ENCODE assay signal across 24 mouse cellular contexts in genomic region chr12:16882442-16882841, GRCm38 (mm10). TPM values are rescaled to one million over a fixed set of nuclear protein-coding genes. Genes with fewer than 3 reads are reported as not detected.
DNase-seq lines count a peak whose midpoint lies in the region; ATAC-seq and TF ChIP-seq lines count a peak whose summit lies in the region.
"Had no signal": no experiment of that assay in that cellular context is flagged by ENCODE, and none has a peak within 500 bp of the region (broad histone marks: within the 10 kb centered on the region; RNA-seq: fewer than 3 reads in every experiment).

No protein-coding gene starts in this region.

- no peak overlapping the region for H3K9ac ChIP-seq in intestine, postnatal 0 days (ENCODE audit: low read depth, low read length)
- H3K9ac ChIP-seq in forebrain, embryonic 13.5 days: no peak overlapping the region
- H3K9ac ChIP-seq: embryonic facial prominence, embryonic 13.5 days; forebrain, postnatal 0 days; hindbrain, embryonic 12.5 days; hindbrain, embryonic 15.5 days had no signal

- H3K27ac ChIP-seq in heart, embryonic 10.5 days: 0 out of 2 replicates have a peak overlapping the region, but pooled peaks have one; percentile 75
- H3K27ac ChIP-seq in intestine, postnatal 0 days (ENCODE audit: low read depth, low read length): no peak overlapping the region
- H3K27ac ChIP-seq in forebrain, embryonic 13.5 days: no peak overlapping the region
- H3K27ac ChIP-seq: embryonic facial prominence, embryonic 10.5 days; embryonic facial prominence, embryonic 13.5 days; forebrain, embryonic 10.5 days; hindbrain, embryonic 12.5 days; hindbrain, embryonic 15.5 days had no signal

- WGBS in heart, embryonic 10.5 days: 71% methylated on average over 3 of the region's 3 CpGs
- WGBS in intestine, postnatal 0 days: 55% methylated on average over 3 of the region's 3 CpGs
- WGBS in forebrain, embryonic 13.5 days: 94% methylated on average over 3 of the region's 3 CpGs

- H3K27me3 ChIP-seq in heart, embryonic 10.5 days (ENCODE audit: insufficient read depth, poor library complexity, severe bottlenecking): no peaks in the 10 kb centered on the region
- no peaks in the 10 kb centered on the region for H3K27me3 ChIP-seq in intestine, postnatal 0 days (replicated peaks; ENCODE audit: control insufficient read depth, insufficient read depth, low read length)
- H3K27me3 ChIP-seq in forebrain, embryonic 13.5 days: no peaks in the 10 kb centered on the region
- H3K27me3 ChIP-seq: CH12.LX; embryonic facial prominence, embryonic 13.5 days; hindbrain, embryonic 12.5 days; hindbrain, embryonic 15.5 days; Patski had no signal

- H3K4me3 ChIP-seq in heart, embryonic 10.5 days: no peak overlapping the region
- H3K4me3 ChIP-seq in intestine, postnatal 0 days (ENCODE audit: low read depth, low read length): no peak overlapping the region
- no peak overlapping the region for H3K4me3 ChIP-seq in forebrain, embryonic 13.5 days
- H3K4me3 ChIP-seq: embryonic facial prominence, embryonic 10.5 days; embryonic facial prominence, embryonic 13.5 days; erythroblast, embryonic 14.5 days; forebrain, embryonic 10.5 days; hindbrain, embryonic 12.5 days; hindbrain, embryonic 15.5 days had no signal

- H3K9me3 ChIP-seq in heart, embryonic 10.5 days: no peaks in the 10 kb centered on the region
- no peaks in the 10 kb centered on the region for H3K9me3 ChIP-seq in intestine, postnatal 0 days (ENCODE audit: control insufficient read depth)
- no peaks in the 10 kb centered on the region for H3K9me3 ChIP-seq in forebrain, embryonic 13.5 days (replicated peaks)
- H3K9me3 ChIP-seq: embryonic facial prominence, embryonic 10.5 days; embryonic facial prominence, embryonic 13.5 days; forebrain, embryonic 10.5 days; G1E; hindbrain, embryonic 12.5 days; hindbrain, embryonic 15.5 days had no signal

- no peak overlapping the region for H3K4me2 ChIP-seq in intestine, postnatal 0 days (replicated peaks; ENCODE audit: low read depth)
- no peak overlapping the region for H3K4me2 ChIP-seq in forebrain, embryonic 13.5 days
- H3K4me2 ChIP-seq: embryonic facial prominence, embryonic 13.5 days; heart, embryonic 11.5 days; hindbrain, embryonic 12.5 days; hindbrain, embryonic 15.5 days had no signal

- ATAC-seq in intestine, postnatal 0 days: peak; percentile 55
- no peak for ATAC-seq in forebrain, embryonic 13.5 days
- ATAC-seq: forebrain, embryonic 14.5 days; forebrain, postnatal 0 days; Patski had no signal

- no peak for TF ChIP-seq CTCF in intestine, postnatal 0 days (IDR thresholded peaks at IDR 0.05; ENCODE audit: low read depth)

- no peaks in the 10 kb centered on the region for H3K36me3 ChIP-seq in heart, embryonic 10.5 days
- no peaks in the 10 kb centered on the region for H3K36me3 ChIP-seq in intestine, postnatal 0 days (ENCODE audit: control insufficient read depth, insufficient read depth)
- H3K36me3 ChIP-seq in forebrain, embryonic 13.5 days (ENCODE audit: poor library complexity, severe bottlenecking): no peaks in the 10 kb centered on the region
- H3K36me3 ChIP-seq: embryonic facial prominence, embryonic 10.5 days; embryonic facial prominence, embryonic 13.5 days; forebrain, embryonic 10.5 days; G1E; hindbrain, embryonic 12.5 days; hindbrain, embryonic 15.5 days had no signal

- peak; percentile 42 for DNase-seq in adrenal gland, postnatal 14 days
- no peak for DNase-seq in adrenal gland, postnatal 10 days
- DNase-seq in heart, embryonic 10.5 days (ENCODE audit: low spot score): no peak
- no peak for DNase-seq in heart, adult 9 months (ENCODE audit: low spot score in 2 of 2)
- DNase-seq: cerebellum, adult 11-12 months; cerebellum, adult 8-10 months; cerebellum, postnatal 10 days; cerebellum, postnatal 36 days; embryo, embryonic 11 days; forebrain, postnatal 0 days; kidney, adult 2 months had no signal

- peaks cover 35% of the 10 kb centered on the region for H3K4me1 ChIP-seq in heart, embryonic 10.5 days
- H3K4me1 ChIP-seq in intestine, postnatal 0 days (replicated peaks; ENCODE audit: control insufficient read depth, insufficient read depth, low read length): peaks cover 6% of the 10 kb centered on the region; the same call in 1 of the 2 replicates
- no peaks in the 10 kb centered on the region for H3K4me1 ChIP-seq in forebrain, embryonic 13.5 days
- H3K4me1 ChIP-seq: embryonic facial prominence, embryonic 13.5 days; hindbrain, embryonic 12.5 days; hindbrain, embryonic 15.5 days had no signal

RNA-seq across cellular contexts. Expression of gene Rock2, which starts 12.3 kb away (rescaled TPM):
- total RNA-seq in adrenal gland, postnatal 14 days (2021): 61.6 and 64.0 TPM in 2 replicates
- 10 to 100 TPM; 49.0 to 67.2 TPM for total RNA-seq in adrenal gland, postnatal 10 days (2021)
- polyA plus RNA-seq in heart, embryonic 10.5 days (2016; fragmentation: Nextera tagmentation; extraction: Ambion mirVana): 16.9 and 19.6 TPM in 2 replicates
- 13.3 and 16.9 TPM in 2 replicates for polyA plus RNA-seq in intestine, postnatal 0 days (2015; fragmentation: Nextera tagmentation; extraction: Ambion mirVana)
- polyA plus RNA-seq in forebrain, embryonic 13.5 days (2015; fragmentation: Nextera tagmentation; extraction: Ambion mirVana): 12.5 and 13.5 TPM in 2 replicates
